Mouse (Mus musculus) embryo, embryonic 11 days (tissue): ENCODE data around the gene Fbxo27.

Experiments used
- DNase-seq: peaks from one replicate; pipeline ENCODE4 v3.0.0-alpha.2; 2015

Gene Fbxo27

DNA sequence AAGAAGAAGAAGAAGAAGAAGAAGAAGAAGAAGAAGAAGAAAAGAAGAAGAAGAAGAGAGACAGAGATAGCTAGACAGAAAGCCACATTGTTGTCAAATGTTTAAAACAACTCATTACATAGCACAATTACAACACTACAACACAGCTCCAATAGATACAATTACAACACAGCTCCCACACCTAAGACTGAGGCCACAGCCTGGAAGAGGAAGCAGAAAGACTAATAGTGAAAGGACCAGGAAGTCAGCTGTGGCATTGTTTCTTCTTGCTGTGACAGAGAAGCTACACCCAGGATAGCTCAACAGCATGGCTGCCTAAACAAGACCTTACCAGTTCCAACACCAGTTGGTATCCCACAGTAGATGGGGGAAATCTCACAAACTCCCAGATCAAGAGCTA lies 16.8 kb downstream of the Fbxo27 start:
- no peak for DNase-seq

DNA sequence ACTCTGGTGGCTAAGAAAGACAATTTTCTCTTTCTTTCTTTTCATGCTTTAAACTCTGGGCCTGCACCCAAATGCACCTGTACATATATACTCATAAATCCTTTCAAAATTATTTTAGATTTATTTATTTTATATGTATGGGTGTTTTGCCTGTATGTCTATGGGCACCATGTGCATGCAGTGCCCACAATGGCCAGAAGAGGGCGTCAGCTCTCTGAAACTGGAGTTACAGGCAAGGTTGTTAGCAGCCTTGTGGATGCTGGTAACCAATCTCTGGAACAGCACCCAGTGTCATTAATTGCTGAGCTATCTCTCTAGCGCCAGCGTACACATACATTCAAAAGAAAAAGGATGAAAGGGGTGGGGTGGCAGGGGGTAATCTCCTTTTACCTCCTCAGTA lies 18.3 kb downstream of the Fbxo27 start:
- DNase-seq, result no peak

DNA sequence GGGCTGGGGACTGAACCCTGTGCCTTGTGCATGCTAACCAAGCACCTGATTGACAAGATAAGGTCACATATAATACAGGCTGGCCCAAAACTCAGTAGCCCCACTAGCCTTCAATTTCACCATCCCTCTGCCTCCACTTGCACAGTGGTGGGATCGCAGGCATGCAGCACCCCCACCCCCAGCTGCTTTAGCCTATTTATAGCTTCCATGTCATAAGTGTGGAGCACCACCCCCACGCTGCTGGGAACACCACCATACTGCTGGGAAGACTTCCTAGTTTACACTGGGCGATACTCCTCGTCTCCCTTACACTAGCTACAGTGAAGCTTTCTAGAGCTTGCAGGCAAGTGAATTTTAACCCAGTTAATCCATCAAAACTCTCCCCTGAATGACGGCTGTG lies 22.0 kb downstream of the Fbxo27 start:
- DNase-seq, result no peak

DNA sequence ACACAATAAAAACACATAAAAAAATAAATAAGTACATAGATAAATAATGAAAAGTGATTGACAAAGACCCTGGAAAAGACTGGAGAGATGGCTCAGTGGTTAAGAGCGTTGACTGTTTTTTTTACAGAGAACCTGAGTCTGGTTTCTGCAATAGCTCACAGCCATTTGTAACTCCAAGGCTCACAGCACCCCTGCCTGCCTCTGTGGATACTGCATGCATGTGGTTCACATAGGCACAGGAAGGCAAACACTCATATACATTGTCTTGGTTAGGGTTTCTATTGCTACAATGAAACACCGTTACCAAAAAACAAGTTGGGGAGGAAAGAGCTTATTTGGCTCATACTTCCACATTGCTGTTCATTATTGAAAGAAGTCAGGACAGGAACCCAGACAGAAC lies 22.9 kb downstream of the Fbxo27 start:
- no peak for DNase-seq

DNA sequence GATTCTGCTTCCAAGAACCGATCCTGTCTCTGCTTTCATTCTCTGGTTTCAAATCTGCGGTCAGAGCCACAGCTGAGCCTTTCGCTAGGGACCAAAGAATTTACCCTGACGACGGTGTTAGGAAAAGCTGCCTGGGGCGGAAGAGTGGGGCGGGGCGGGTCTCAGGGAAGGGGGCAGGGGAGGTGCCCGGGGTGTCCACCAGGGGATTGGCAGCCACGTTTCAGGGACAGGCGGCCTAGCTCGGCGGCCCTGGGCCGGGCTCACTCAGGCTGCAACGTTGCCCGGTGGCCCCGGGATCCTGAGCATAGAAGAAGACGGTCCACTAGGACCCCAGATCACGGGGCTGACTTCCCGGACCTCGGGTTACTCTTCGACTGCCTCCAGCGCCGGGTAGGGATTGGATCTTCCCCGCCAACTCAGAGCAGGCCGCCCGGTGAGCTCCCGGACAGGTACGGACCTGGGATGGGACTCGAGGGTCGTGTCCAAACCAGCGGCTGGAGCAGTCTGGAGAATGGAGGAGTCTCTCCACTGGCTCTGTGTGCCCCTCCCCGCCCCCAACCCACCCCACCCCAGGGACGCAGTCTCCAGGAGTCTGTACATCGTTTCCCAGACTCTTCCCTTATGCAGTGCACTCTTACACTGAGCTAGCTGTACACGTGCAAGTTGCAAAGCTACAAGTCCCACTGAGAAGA lies 24.1 kb downstream of the Fbxo27 start, which contains the start of gene Fbxo17:
Fbxo17 (plus strand) TSS at position 215 of the 692 bp plus-strand sequence.
- DNase-seq, result peak; percentile 82

DNA sequence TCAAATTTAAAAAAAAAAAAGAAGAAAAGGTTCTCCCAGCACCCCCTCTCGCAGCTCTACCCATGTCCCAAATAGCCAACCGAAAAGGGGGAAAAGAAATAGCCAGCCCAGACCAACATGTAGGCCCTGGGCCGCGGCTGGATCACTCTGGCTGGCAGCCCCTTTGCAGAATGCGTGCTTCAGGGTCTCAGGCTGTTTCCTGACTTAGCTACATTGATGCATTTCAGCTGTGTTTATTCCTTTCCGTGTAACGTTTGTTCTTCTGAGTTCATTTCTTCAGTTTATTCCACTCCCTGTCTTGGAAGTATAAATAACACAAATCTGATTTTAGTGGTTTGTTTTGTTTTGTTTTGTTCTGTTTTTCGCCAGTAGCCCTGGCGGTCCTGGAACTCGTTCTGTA lies 25.1 kb downstream of the Fbxo27 start:
- no peak for DNase-seq

DNA sequence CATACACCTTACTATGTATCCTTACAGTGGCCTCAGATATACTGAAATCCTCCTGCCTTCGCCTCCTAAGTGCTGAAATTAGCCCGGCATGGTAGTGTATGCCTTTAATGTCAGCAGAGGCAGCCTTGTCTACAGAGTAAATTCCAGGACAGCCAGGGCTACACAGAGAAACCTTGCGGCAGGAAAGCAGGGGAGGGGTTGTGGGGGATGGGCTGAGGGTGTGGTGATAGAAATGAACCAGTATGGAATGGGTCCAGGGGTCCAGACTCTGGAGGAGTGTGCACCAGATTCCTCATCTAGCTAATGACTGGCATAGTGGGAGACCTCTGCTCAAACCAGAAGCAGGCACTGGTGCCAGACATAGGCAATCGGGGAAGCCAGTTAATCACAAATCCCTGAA lies 26.5 kb downstream of the Fbxo27 start:
- no peak for DNase-seq

DNA sequence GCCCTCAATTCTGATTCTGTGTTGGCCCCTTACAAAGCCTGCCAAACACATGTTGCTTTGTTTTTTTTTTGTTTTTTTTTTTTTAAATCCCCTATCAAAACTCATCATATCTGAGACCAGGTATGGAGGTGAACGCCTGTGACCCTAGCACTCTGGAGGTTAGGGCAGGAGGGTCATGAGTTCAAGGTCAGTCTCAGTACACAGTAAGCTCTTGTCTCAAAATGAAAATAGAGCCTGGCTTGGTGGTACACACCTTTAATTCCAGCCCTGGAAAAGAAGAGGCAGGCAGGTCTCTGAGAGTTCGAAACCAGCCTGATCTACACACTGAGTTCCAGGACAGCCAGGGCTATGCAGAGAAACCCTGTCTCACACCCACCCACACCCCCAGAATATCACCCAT lies 27.0 kb downstream of the Fbxo27 start:
- no peak for DNase-seq

DNA sequence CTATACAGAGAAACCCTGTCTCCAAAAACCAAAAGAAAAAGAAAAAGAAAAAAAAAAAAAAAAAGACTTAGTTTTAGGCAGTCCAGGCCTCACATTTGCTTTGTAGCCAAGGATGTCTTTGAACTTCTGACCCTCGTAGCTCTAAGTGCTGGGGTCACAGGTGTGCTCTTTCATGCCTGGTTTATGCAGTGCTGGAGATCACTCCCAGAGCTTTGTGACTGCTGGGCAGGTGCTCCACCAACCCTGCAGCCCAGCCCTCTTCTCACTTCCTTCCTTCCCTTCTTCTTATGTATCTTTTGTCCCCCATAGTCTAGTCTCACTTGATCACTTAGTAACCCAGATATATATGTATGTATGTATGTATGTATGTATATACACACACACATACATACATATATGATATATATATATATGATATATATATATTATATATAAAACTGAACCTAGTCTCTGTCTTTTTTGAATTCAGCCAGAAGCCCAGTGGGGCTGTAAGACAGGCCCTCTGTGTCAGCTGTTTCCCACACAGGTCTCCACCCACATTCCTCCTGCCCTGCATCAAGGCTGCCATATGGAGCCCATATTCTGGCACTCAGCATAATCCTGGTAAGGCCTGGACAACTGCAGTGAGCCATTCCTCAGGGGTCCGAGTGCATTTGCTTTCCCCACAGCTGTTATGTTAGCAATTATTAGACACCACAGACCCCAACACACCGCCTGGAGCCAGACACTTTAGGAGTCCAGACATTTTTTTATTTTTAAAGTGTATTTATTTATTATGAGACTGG lies 28.3 kb downstream of the Fbxo27 start:
- DNase-seq, result peak; percentile 41

DNA sequence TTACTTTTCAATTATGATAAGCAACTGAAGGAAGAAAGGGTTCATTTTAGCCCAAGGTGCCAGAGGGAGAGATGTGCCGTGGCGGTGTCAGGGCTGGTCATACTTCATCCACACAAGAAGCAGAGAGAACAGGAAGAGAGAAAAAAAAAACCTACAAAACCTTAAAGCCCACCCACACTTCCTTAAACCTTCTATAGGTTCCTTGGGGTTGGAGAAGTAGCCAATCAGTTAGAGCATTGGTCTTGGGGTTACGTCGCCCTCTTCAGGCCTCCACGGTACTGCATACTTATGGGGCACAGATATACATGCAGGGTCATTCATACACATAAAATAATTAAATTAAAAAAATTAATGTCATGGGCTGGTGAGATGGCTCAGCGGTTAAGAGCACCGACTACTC lies 29.4 kb downstream of the Fbxo27 start:
- DNase-seq, result no peak

DNA sequence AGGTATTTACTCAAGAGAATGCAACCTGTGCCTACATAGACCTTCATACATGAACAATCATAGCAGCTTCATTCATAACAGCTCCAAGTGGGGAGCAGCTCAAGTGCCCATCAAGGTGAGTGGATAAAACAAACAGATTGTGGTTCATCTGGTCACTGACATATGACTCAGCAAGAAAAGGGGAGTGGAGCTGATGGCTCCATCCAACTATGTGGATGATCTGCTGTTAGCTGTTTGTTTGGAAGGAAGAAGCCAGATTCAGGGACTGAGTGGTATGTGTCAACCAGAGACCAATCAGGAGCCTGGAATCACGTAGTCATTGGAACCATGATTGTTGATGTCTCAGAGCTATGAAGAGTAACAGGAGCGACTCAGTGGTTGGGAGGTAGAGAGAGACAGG lies 32.0 kb downstream of the Fbxo27 start:
- no peak for DNase-seq

DNA sequence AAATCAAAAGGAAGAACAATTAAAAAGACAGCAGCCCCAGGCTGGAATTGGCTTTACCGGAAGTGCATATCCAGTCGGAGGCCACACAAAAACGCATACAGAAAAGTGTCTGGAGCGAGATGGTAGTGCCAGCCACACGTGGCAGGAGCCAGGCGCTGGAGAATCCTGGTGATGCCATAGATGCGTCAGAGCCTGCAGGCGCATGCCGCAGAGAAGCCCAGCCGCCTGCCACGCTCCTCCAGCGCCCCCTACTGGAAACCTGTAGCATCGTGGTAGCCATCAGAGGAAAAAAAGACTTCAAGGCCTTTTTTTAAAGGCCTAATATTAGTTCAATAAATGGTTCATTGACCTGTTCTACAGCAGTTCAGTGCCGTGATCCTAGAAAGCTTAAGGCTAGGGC lies 34.0 kb downstream of the Fbxo27 start:
- DNase-seq, result peak; percentile 88

DNA sequence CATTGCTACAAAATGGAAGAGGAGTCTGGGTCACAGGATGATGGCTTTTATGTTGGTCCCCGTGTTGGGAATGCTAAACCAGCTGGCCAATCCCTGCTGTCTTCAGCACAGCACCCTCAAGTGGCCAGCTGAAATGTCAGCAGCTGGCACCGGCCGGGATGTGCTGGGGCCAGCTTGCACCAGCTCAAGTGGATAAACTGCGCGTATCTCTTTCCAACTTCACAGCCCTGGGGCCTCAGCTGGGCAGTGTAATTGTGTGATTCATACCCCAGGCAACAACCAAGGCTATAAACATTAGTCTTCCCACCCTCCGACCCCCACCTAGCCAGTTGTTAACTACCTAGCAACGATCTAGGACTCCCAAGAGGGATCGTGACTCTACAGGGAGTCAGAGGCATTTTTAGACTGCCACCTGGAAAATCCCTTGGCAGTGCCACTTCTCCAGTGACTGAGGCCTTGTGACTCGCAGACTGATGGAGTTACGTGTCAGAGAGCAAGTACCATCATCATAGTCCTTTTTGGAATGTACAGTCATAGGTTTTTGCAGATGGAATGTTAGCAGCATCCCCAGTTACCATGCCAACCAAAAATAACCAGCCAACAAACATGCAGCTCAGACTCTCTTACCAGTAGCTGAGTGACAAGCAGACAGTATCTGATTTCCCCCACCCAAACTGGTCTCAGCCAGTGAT lies 35.1 kb downstream of the Fbxo27 start:
- DNase-seq, result no peak

DNA sequence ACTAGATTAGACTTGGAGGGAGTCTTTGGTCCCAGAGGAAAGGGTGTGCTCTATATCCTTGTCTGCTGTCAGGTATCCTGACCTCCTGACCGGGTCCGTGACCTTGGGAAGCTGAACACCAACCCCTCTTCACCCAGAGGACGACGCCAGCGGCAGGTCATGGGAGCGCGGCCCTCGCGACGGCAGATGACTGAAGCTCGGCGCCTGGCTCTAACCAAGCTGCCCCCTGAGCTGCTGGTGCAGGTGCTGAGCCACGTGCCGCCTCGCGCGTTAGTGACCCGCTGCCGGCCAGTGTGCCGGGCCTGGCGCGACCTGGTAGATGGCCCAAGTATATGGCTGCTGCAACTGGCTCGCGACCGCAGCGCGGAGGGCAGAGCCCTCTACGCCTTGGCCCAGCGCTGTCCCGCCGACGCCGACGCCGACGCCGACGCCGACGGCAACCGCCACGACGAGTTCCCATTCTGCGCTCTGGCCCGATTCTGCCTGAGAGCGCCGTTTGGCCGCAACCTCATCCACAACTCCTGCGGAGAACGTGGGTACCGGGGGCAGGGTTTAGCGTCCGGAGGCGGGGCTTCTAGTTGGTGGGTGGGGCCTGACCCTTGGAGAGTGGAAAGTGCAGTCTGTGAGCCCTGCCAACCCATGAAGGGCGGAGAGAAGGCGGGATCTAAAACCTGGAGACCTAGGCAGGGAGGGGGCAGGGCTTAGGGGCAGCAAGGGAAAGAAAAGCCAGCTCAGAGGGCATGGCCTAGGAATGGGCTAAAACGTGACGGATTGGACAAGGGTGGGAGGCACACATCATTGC lies 39.9 kb downstream of the Fbxo27 start:
- DNase-seq, result peak; percentile 92

DNA sequence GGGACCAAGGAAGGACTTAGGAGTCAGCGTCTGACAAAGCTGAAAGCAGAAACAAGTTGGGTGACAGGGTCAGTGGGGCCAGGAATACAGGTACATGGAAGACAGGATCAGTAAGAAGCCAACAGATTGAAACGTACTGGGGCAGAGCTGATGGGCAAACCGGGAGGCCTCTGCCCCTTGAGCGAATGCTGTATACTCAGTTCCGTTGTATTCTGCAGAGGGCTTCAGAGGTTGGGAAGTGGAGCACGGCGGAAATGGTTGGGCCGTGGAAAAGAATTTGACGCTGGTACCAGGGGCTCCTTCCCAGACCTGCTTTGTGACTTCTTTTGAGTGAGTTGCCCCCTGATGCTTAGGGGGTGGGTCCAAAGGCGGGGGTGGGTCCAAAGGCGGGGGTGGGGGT lies 40.6 kb downstream of the Fbxo27 start:
- DNase-seq, result no peak

DNA sequence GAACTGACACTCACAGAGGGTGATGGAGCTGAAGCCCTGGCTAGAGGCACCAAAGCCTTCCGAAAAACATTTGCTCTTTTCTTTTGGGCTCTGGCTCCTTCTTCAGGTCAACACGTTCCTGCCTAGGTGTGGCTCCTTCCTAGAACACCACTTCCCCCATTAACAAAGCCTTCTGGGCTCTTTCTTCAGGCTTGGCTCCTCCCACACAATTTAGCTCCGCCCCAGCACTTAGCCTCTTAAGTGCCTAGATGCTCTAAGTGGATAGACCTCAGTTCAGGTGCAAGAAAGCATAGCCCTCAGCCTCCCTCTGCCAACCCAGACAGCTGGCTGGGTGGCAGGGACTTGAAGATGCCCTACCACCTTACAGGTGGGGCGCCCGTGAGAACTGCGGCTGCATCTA lies 43.1 kb downstream of the Fbxo27 start:
- DNase-seq, result no peak

DNA sequence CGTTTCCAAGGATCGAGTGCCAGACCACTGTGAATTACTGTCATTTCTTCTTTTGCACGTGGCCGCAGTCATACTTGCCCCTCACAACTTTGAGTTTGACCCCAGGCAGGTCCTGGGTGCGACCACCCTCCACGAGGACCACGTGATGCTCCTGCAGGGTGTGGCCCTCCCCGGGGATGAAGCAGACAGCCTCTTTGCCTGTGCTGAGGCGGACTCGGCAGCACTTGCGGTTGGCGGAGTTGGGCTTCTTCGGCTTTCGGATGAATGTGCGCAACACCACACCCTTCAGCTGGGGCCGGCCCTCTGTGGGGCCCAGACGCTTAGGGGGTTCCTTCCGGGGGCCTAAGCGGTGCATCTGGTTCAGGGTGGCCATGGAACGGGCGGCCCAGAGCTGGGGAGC lies 47.2 kb downstream of the Fbxo27 start:
- DNase-seq, result no peak

DNA sequence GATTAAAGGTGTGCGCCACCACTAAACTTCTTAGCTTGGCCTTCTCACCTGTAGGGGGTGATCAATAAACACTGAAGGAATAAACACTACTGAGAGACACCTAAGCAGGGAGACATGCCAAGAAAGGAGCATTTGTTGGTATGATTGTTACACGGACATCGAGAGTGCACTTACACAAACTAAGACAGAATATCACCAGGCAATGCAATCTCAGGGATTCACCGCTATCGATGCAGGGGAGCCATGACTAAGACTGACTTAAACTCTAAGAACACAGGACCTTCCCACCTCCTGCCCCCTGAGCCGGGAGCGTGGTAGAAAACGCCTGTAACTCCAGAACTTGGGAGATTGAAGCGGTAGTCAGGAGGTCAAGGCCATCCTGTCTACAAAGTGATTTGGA lies 48.3 kb downstream of the Fbxo27 start:
- no peak for DNase-seq

DNA sequence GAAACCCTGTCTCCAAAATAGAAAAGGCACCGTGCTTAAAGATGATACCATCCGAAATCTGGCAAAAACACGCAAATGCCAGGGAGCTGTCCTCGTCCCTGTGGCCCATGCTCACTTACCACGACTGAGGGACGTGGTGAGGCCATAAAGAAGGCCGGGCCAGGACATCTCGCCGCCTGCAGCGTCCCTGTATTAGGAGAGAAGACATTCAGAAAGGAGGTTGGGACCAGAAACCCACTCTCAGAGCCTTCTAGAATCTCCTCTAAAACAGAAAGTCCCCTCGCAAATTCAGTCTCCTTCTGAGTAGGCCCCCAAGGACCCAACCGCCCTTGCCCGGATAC lies 48.7 kb downstream of the Fbxo27 start:
- DNase-seq, result no peak

DNA sequence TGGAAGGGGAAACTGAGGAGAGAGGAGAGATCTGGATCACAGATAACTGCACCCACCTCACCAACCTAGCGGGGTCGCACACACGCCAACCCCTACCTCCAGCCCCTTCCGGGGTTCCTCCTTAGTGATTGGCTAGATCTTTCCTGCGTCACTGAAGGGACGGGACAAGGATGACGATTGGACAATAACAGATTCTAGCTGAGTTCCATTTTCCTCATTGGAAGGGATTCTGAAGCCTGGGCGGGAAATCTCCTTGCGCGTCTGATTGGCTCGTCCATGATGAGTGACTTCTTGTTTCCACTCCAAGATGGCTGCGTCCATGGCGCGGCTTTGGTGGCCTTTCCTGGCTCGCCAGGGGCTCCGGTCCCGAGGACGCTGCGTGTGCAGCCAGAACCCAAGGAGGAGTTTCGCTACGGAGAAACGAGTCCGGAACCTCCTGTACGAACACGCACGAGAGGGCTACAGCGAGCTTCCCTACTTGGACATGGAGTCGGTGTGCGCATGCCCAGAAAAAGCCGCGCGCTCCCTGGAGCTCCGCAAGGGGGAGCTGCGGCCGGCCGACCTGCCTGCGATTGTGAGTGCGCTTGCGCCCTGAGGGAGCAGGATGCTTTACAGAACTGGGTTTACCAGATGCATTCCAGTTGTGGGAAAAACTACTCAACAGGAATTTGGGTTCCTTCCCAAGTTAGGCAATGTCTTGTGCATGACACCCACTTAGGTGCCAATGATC lies 49.2 kb downstream of the Fbxo27 start, which contains the start of the genes Mrps12 and Sars2:
Mrps12 (minus strand) TSS at position 112 of the 730 bp plus-strand sequence.
Sars2 (plus strand) TSS at position 284 of the 730 bp plus-strand sequence.
- peak; percentile 98 for DNase-seq
